Mouse (Mus musculus) gonadal fat pad, adult 2 months (tissue): ENCODE results near the gene Tmx2. TPM values are rescaled to one million over a fixed set of nuclear protein-coding genes. Genes with fewer than 3 reads are reported as not detected.
"Not testable (repeated sequence)": the region's sequence is repeated elsewhere in the genome, so short reads cannot be mapped to it uniquely, and the experiment has no call there.

Source experiments
- DNase-seq: peaks from one replicate; pipeline ENCODE4 v3.0.0-alpha.2; 2012; ENCODE audit warnings: low read depth
- polyA plus RNA-seq: library from polyadenylated mRNA; depleted of rRNA; stranded (reverse); fragments of >200 nt; gene quantifications from 2 replicates; pipeline ENCODE4 v1.2.3, GENCODE M21; 2012

Tmx2 gene
- polyA plus RNA-seq, 1 experiment, result 97.4 TPM

DNA sequence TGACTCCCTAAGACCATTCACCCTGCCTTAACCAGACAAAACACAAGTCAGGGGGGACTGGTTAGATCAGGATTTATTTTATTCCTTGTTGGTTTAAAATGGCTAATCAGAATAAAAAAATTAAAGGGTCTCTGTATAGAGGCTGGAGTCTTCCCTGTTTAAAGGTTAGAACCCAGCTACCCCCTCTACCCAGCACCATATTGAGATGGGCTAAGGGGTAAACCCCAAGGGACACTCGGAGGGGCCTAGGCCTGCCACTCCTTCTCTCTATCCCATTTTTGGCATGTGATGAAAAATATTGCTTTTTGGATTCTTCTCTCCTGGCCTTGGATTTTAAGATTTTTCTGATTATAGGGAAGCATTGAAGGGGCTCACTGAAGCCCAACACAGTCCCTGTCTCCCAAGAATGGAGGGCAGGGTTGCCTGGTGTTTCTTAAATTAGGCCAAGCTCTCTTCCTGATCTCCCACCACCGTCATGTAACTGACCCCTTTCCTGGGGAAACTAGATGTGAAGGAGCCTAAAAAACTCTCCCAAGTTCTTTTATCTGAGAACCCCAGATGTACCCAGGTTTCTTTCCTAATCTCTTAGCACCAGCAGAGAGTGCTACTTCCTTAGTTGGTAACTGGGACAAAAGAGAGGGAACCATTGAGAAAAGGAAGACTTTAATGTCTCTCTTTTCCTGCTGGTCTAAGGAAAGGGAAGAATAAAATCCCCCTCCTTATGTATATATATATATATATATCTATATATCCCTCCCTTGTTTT, 9.3 kb upstream of the Tmx2 start:
- no peak for DNase-seq

GRCm38 (mm10) chr2:84682605-84683183, 3.8 kb upstream of the Tmx2 start:
- DNase-seq, result no peak

DNA sequence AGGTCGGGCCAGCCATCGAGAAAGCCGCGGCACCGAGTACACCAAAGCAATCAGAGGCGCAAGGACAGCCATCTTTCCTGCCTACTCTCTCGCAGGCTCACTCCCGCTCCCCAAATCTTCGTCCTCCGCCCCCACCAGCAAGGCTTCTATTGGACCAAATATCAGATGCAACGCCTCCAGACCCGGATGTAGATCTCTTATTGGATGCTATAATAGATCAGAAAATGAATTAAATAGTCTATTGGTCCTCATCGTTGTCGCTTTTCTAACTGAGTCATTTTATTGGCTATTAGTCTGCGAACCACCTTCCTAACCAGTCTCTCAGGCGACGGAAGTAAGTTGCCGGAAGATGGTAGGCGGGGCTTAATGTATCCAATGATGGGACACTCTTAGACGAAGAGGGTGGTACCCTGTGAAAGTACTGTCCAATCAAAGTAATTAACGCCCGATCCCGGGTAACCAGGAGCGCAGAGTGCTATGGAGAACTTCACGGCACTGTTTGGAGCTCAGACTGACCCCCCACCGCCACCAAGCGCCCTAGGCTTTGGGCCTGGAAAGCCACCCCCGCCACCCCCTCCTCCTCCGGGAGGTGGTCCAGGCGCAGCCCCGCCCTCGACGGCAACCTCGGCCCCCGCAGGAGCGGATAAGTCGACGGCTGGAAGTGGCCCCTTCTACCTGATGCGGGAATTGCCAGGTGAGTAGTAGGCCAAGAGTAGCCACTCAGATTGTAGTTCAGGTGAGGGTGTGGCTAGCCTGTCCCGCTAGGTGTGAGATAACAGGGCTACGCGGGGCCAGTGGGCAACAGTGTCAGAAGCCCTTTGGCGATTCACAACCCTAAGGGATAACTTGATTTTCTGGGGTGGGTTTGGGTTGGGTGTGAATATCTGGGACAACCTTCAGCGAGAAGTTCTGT, 716 bp downstream of the Tmx2 start, which contains the start of the genes Gm28635 and Med19:
Gm28635 (minus strand) TSS at position 74 of the 913 bp plus-strand sequence.
Med19 (plus strand) TSS at position 435 of the 913 bp plus-strand sequence.
- peak; percentile 99 for DNase-seq

DNA sequence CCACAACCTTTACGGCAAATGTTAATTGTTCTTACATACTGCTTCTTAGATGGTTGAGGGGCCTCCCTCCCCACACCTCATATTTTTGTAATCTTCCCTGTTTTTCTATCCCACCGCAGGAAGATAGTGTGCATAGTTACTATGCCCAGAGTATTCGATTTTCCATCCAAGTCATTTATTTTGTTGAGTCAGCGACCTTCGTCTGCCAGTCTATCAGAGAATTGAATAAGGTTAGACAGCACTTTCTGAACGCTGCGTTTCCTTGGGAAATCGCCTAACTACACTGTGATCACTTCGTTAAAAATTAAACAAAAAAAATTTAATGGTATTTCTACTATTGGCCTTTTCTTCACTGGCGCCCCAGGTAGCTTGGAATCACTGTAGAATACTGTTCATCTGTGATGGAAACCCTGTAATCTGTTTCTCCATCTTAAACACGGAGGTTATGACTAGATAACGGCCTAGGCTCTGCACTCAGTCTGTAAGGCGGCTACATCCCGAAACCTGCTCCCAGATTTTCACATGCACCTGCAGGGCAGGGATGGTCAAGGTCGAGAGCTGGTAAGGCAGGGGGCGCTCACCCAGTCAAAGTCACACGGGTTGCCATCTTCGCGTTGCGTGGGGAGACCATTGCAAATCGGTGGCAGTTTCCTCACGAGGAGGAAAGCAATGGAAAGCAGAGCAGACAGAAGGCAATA, 1.5 kb downstream of the Tmx2 start:
- no peak for DNase-seq

GRCm38 (mm10) chr2:84671535-84671934, 7.4 kb downstream of the Tmx2 start:
- DNase-seq, result not testable (repeated sequence)

- DNase-seq, result no peak
These were observed 8.4 kb downstream of the Tmx2 start, which contains the start of gene Selenoh for GRCm38 (mm10) chr2:84670569-84670933. Gene Selenoh, minus strand, starts transcription at chr2:84670770.

GRCm38 (mm10) chr2:84669828-84670568, 8.9 kb downstream of the Tmx2 start:
- no peak for DNase-seq

DNA sequence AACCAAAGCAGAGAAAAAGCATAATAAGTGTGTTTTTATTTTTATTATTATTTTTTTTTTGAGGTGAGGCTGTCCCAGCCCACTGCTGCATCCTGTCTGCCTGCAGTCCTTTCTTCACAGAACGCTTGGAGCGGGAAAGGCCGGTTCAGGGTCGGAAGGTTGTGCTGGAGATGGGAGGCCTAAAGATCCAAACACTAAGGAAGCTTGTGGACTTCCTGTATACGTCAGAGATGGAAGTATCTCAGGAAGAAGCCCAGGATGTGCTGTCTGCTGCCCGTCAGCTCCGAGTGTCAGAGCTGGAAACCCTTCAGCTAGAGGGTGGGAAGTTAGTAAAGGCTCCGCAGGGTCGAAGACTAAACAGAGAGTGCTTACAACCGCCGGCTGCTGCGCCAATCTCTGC, 12.9 kb downstream of the Tmx2 start:
- DNase-seq, result no peak

DNA sequence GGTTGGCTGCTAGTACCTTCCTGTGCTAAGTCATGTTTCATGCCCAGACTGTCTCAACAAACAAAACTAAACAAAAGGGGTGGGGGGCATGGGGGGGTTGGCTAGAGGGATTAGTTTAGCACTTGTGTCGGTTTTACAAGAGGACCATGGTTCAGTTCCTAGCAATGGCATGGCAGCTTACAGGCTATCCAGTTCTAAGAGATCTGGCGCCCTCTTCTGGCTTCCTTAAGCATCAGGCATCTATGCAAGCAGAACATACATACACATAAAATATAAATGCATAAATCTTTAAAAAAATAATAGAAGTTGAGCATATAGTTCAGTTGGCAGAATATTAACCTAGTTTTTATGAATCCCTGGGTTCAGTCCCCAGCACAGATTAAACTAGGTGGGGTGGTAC, 16.1 kb downstream of the Tmx2 start:
- DNase-seq, result no peak

GRCm38 (mm10) chr2:84660253-84660652, 18.7 kb downstream of the Tmx2 start:
- no peak for DNase-seq

- no peak for DNase-seq
These were observed 20.1 kb downstream of the Tmx2 start, which contains the start of gene Btbd18 for GRCm38 (mm10) chr2:84658806-84659205. Gene Btbd18, plus strand, starts transcription at chr2:84659079.

DNA sequence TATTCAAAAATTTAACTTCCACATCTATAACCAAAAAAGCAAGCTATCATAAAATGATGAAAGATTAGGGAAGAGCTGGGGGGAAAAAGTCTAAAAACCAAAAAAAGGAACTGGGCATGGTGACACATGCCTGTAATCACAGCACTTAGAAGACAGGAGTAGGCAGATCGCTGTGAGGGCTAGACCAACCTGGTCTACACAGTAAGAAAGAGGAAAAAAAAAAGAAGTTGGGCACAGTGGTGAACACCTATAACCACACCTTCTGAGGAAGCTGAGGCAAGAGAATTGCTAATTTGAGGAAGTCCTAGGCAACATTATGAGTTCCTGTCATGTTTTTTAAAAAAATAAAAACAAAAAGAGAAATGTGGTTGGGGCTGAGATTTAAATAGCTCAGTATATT, 23.1 kb downstream of the Tmx2 start:
- no peak for DNase-seq

- no peak for DNase-seq
These were observed 25.6 kb downstream of the Tmx2 start for GRCm38 (mm10) chr2:84653354-84653753.

DNA sequence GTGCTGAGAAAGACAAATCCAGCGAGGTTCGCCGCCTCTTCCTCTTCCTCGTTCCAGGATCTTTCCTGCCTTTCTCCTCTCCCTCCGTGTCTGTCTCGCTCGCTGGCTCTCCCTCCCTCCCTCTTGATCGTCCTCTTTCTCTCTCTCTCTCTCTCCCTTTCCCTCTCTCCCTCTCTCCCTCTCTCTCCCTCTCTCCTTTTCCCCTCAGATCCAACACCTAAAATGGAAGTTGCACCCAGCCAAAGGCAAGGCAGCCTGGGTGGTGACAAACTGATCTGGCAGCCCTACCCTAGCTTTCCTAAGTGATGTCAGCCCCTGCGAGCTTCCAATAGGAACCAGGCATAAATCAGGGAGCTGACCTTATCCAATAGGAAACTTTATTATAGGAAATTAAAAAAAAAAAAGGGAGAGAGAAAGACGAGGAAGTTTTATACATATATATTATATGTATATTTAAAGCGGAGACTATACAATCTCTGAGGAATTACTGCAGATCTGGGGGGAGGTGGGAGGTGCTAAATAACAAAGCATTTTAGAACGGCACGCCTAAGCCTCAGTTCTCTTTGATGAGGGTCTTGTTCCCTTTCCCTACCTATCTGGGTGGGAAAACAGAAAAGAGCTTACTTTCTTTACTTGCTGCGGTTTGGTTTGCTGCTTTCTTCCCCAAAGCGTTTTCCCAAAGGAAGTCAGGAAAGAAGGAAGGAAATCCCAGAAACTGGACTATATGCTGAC, 28.3 kb downstream of the Tmx2 start, which contains the start of gene Ctnnd1:
Ctnnd1 (minus strand) TSS at position 302 of the 732 bp plus-strand sequence.
- no peak for DNase-seq

GRCm38 (mm10) chr2:84649674-84650073, 29.3 kb downstream of the Tmx2 start:
- no peak for DNase-seq

- DNase-seq, result no peak
These were observed 30.6 kb downstream of the Tmx2 start for GRCm38 (mm10) chr2:84648369-84648768.

DNA sequence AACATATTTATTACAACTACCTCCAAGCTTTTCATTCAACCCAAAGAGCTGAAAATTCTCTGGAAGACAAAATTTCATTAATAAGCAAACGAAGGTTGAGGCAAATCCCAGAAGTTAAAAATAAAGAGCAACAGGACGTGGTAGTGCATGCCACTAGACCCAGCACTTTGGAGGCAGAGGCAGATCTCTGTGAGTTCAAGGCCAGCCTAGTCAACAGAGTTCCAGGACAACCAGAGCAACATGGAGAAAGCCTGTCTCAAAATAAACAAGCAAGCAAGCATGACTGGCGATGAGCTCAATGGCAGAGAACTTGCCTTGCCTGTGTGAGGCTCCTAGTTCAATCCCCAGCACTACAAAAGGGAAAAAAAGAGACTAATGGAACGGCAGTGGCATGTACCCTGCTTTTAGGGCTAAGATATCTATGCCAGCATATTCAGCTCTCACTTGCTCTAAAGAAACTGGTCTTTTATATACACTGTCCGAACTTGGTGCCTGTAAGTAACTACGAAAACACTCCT, 31.8 kb downstream of the Tmx2 start:
- no peak for DNase-seq

- no peak for DNase-seq
These were observed 32.8 kb downstream of the Tmx2 start for GRCm38 (mm10) chr2:84646138-84646537.

DNA sequence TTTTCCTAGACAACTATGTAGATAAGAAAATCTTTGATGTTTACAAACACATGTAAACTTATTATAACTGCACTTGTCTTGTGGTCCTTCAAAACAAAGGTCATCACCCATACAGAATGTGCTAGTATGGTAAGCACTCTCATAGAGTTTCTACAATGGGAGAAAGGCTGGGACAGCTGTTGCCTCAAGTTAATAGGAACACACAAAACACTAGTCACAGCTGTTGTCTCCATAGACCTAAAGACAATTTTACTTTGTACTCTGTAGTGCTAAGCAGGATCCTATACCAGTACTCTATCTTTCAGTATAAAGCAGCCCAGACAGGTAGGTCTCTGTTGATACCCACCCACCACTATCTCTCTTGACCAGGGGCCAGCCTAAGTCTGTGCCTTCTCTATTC, 38.1 kb downstream of the Tmx2 start:
- DNase-seq, result no peak
